Mouse (Mus musculus) bone marrow macrophage, adult 2 months (primary cell): ENCODE results near the gene Olfr963. TPM values are rescaled to one million over a fixed set of nuclear protein-coding genes. Genes with fewer than 3 reads are reported as not detected.

Experiments used
- H3K27ac ChIP-seq: 2 replicates; pipeline ENCODE4 v1.5.1; 2012; ENCODE audit warnings: low read depth, low read length; ENCODE audit not compliant: insufficient read depth
- H3K4me1 ChIP-seq: 2 replicates; pipeline ENCODE4 v1.6.1; 2012; ENCODE audit warnings: low read length; ENCODE audit not compliant: control insufficient read depth, insufficient read depth
- H3K4me3 ChIP-seq: 2 replicates; pipeline ENCODE4 v1.5.1; 2012; ENCODE audit warnings: mild to moderate bottlenecking, low read length, moderate library complexity; ENCODE audit not compliant: insufficient read depth
- CTCF ChIP-seq: IDR thresholded peaks from 2 replicates; pipeline ENCODE4 v1.5.1; 2012; ENCODE audit warnings: low read depth, mild to moderate bottlenecking, low read length, moderate library complexity
- POLR2A ChIP-seq: IDR thresholded peaks from 2 replicates; pipeline ENCODE4 v1.6.1; 2012; ENCODE audit warnings: mild to moderate bottlenecking, low read depth, low read length, borderline replicate concordance
- polyA plus RNA-seq: library from polyadenylated mRNA; stranded (reverse); fragments of >200 nt; gene quantifications from 2 replicates; pipeline ENCODE4 v1.2.4, GENCODE M21; 2012; ENCODE audit not compliant: missing spikeins, insufficient read depth, insufficient read length

Olfr963 gene
- polyA plus RNA-seq = not detected in 2 replicates

- Histone ChIP-seq H3K27ac (no peak within 1 kb of the TSS), H3K4me3 (no peak within 1 kb of the TSS), H3K4me1 (no peaks in the 10 kb centered on the region)
- TF ChIP-seq POLR2A (no peak), CTCF (no peak)
Measured at GRCm38 (mm10) chr9:39666905-39667304, at the start of gene Olfr963. Gene Olfr963 (plus strand): TSS chr9:39667205.

GRCm38 (mm10) chr9:39621073-39621472, 45.9 kb upstream of the Olfr963 start, which contains the start of gene Olfr960:
Gene Olfr960 (plus strand): TSS chr9:39621373.
- TF ChIP-seq CTCF (no peak), POLR2A (no peak)

GRCm38 (mm10) chr9:39623783-39624182, 43.2 kb upstream of the Olfr963 start:
- TF ChIP-seq CTCF (no peak), POLR2A (no peak)
- H3K27ac ChIP-seq = no peak overlapping the region
- no peak overlapping the region for H3K4me3 ChIP-seq
- H3K4me1 ChIP-seq = peaks cover 4% of the 10 kb centered on the region

More at GRCm38 (mm10) chr9:39621073-39621472, 45.9 kb upstream of the Olfr963 start, which contains the start of gene Olfr960:
- no peak within 1 kb of the TSS for H3K4me3 ChIP-seq
- no peak within 1 kb of the TSS for H3K27ac ChIP-seq
- no peaks in the 10 kb centered on the region for H3K4me1 ChIP-seq

GRCm38 (mm10) chr9:39624711-39625110, 42.3 kb upstream of the Olfr963 start:
- Histone ChIP-seq H3K4me3 (no peak overlapping the region), H3K27ac (no peak overlapping the region), H3K4me1 (peaks cover 9% of the 10 kb centered on the region)
- TF ChIP-seq POLR2A (no peak), CTCF (no peak)

- TF ChIP-seq POLR2A (no peak), CTCF (no peak)
- Histone ChIP-seq H3K4me1 (peaks cover 9% of the 10 kb centered on the region), H3K4me3 (no peak overlapping the region), H3K27ac (peak overlapping the region; percentile 50)
Measured at GRCm38 (mm10) chr9:39629069-39629468, 37.9 kb upstream of the Olfr963 start.

- Histone ChIP-seq H3K4me3 (no peak overlapping the region), H3K4me1 (peaks cover 3% of the 10 kb centered on the region; the same call in 1 of the 2 replicates), H3K27ac (no peak overlapping the region)
- no peak for TF ChIP-seq POLR2A
- no peak for TF ChIP-seq CTCF
Measured at GRCm38 (mm10) chr9:39633913-39634594, 33.0 kb upstream of the Olfr963 start.

GRCm38 (mm10) chr9:39644785-39645184, 22.2 kb upstream of the Olfr963 start, which contains the start of gene Olfr961:
Gene Olfr961 (plus strand): TSS chr9:39645085.
- Histone ChIP-seq H3K4me3 (no peak within 1 kb of the TSS), H3K27ac (no peak within 1 kb of the TSS)
- TF ChIP-seq CTCF (no peak), POLR2A (no peak)

GRCm38 (mm10) chr9:39647382-39647781, 19.6 kb upstream of the Olfr963 start:
- TF ChIP-seq CTCF (no peak), POLR2A (no peak)
- Histone ChIP-seq H3K27ac (no peak overlapping the region), H3K4me3 (no peak overlapping the region), H3K4me1 (no peaks in the 10 kb centered on the region)

More at GRCm38 (mm10) chr9:39644785-39645184, 22.2 kb upstream of the Olfr963 start, which contains the start of gene Olfr961:
- H3K4me1 ChIP-seq = no peaks in the 10 kb centered on the region

- TF ChIP-seq CTCF (no peak), POLR2A (no peak)
- H3K4me1 ChIP-seq = no peaks in the 10 kb centered on the region
- H3K4me3 ChIP-seq = no peak overlapping the region
- H3K27ac ChIP-seq = no peak overlapping the region
Measured at GRCm38 (mm10) chr9:39654756-39655396, 12.1 kb upstream of the Olfr963 start.

GRCm38 (mm10) chr9:39669723-39670122, 2.7 kb downstream of the Olfr963 start:
- TF ChIP-seq CTCF (no peak), POLR2A (no peak)
- Histone ChIP-seq H3K27ac (no peak overlapping the region), H3K4me1 (peaks cover 2% of the 10 kb centered on the region), H3K4me3 (no peak overlapping the region)
